Comparison of ENCODE assay signal across 9 mouse cellular contexts in genomic region chr1:180911653-180912287, GRCm38 (mm10). TPM values are rescaled to one million over a fixed set of nuclear protein-coding genes. Genes with fewer than 3 reads are reported as not detected.
DNase-seq lines count a peak whose midpoint lies in the region; ATAC-seq and TF ChIP-seq lines count a peak whose summit lies in the region.
"Had no signal": no experiment of that assay in that cellular context is flagged by ENCODE, and none has a peak within 500 bp of the region (broad histone marks: within the 10 kb centered on the region; RNA-seq: fewer than 3 reads in every experiment).

No protein-coding gene starts in this region.

- H3K4me1 ChIP-seq in kidney, embryonic 16.5 days (ENCODE audit: insufficient read depth, low read length) = no peaks in the 10 kb centered on the region
- H3K4me1 ChIP-seq in kidney, adult 2 months (ENCODE audit: control insufficient read depth, insufficient read depth, low read length) = no peaks in the 10 kb centered on the region
- 0 out of 2 replicates have a peak, but pooled peaks cover 7% of the 10 kb centered on the region for H3K4me1 ChIP-seq in hindbrain, embryonic 10.5 days (replicated peaks)

- no peaks in the 10 kb centered on the region for H3K27me3 ChIP-seq in kidney, embryonic 16.5 days (ENCODE audit: insufficient read depth, low read length)
- no peaks in the 10 kb centered on the region for H3K27me3 ChIP-seq in kidney, adult 2 months (replicated peaks; ENCODE audit: control insufficient read depth, insufficient read depth, low read length)
- no peaks in the 10 kb centered on the region for H3K27me3 ChIP-seq in splenic B cell, adult 2 months (ENCODE audit: control insufficient read depth, insufficient read depth, low read length, poor library complexity, severe bottlenecking)
- no peaks in the 10 kb centered on the region; the same call in 1 of the 2 replicates for H3K27me3 ChIP-seq in hindbrain, embryonic 10.5 days (ENCODE audit: insufficient read depth, poor library complexity, severe bottlenecking)

- no peak for ATAC-seq in kidney, embryonic 16.5 days (ENCODE audit: low FRiP score, low TSS enrichment)

- H3K27ac ChIP-seq in kidney, embryonic 16.5 days (ENCODE audit: low read length) = no peak overlapping the region
- H3K27ac ChIP-seq in kidney, adult 2 months (ENCODE audit: insufficient read depth, low read depth, low read length) = no peak overlapping the region
- H3K27ac ChIP-seq in hindbrain, embryonic 10.5 days = no peak overlapping the region
- H3K27ac ChIP-seq: left cerebral cortex, adult 2 months had no signal

- no peak for TF ChIP-seq CTCF in kidney, adult 2 months (conservative IDR thresholded peaks at IDR 0.05; ENCODE audit: insufficient read depth, insufficient read length, low read depth, low read length)

- peaks cover 21% of the 10 kb centered on the region for H3K36me3 ChIP-seq in kidney, embryonic 16.5 days (ENCODE audit: insufficient read depth, low read length)
- no peaks in the 10 kb centered on the region; the same call in 1 of the 2 replicates for H3K36me3 ChIP-seq in kidney, adult 2 months (ENCODE audit: control insufficient read depth, insufficient read depth, low read length)
- peaks cover 4% of the 10 kb centered on the region; the same call in 1 of the 2 replicates for H3K36me3 ChIP-seq in splenic B cell, adult 2 months (ENCODE audit: control insufficient read depth, insufficient read depth, low read length, poor library complexity, severe bottlenecking)
- H3K36me3 ChIP-seq in hindbrain, embryonic 10.5 days = peaks cover 27% of the 10 kb centered on the region

- no peak for TF ChIP-seq POLR2A in kidney, adult 2 months (IDR thresholded peaks at IDR 0.05; ENCODE audit: low read depth, low read length)

- no peak for DNase-seq in kidney, adult 2 months
- peak; percentile 84 for DNase-seq in T-cell, adult 2 months (ENCODE audit: low spot score)
- DNase-seq in large intestine, adult 2 months (ENCODE audit: low read depth, low spot score) = peak; percentile 82
- DNase-seq in splenic B cell, adult 2 months (ENCODE audit: low read depth, low spot score) = peak; percentile 32
- no peak for DNase-seq in retina, postnatal 1 day
- no peak for DNase-seq in hindbrain, embryonic 10.5 days (ENCODE audit: low spot score)
- no peak for DNase-seq in adrenal gland, postnatal 36 days

- H3K9ac ChIP-seq in kidney, embryonic 16.5 days (replicated peaks; ENCODE audit: low read length) = no peak overlapping the region

- no peaks in the 10 kb centered on the region for H3K9me3 ChIP-seq in kidney, embryonic 16.5 days (ENCODE audit: low read length)
- no peaks in the 10 kb centered on the region for H3K9me3 ChIP-seq in hindbrain, embryonic 10.5 days

- H3K4me2 ChIP-seq in kidney, embryonic 16.5 days (replicated peaks; ENCODE audit: low read depth, low read length) = 0 out of 2 replicates have a peak overlapping the region, but pooled peaks have one; percentile 13

- 43% methylated on average over 19 of the region's 20 CpGs for WGBS in kidney, embryonic 16.5 days
- WGBS in kidney, adult 2 months = 56% methylated on average over 20 of the region's 20 CpGs
- 29% methylated on average over 20 of the region's 20 CpGs for WGBS in large intestine, adult 2 months
- whole genome bisulfite sequencing in hindbrain, embryonic 10.5 days = 65% methylated on average over 20 of the region's 20 CpGs

- H3K4me3 ChIP-seq in kidney, embryonic 16.5 days (ENCODE audit: low read length) = no peak overlapping the region
- no peak overlapping the region for H3K4me3 ChIP-seq in kidney, adult 2 months (ENCODE audit: insufficient read depth, low read depth, low read length)
- H3K4me3 ChIP-seq in hindbrain, embryonic 10.5 days = no peak overlapping the region
- H3K4me3 ChIP-seq: left cerebral cortex, adult 2 months had no signal

RNA-seq across cellular contexts. Expression of gene Pycr2, which starts 7.7 kb away (rescaled TPM):
- polyA plus RNA-seq in kidney, embryonic 16.5 days (2015; fragmentation: Nextera tagmentation; extraction: Ambion mirVana) = 111 TPM in 2 replicates
- 20.9 and 24.1 TPM in 2 replicates for polyA plus RNA-seq in kidney, adult 2 months (2012; rRNA removed)
- 31.1 and 35.0 TPM in 2 replicates for polyA plus RNA-seq in large intestine, adult 2 months (2012; rRNA removed)
- 125 and 138 TPM in 2 replicates for polyA plus RNA-seq in hindbrain, embryonic 10.5 days (2016; fragmentation: Nextera tagmentation; extraction: Ambion mirVana)
- total RNA-seq in adrenal gland, postnatal 36 days (2021) = 10 to 100 TPM; 42.9 to 45.6 TPM

RNA-seq across cellular contexts. Expression of gene Lefty2, which starts 18.9 kb away (rescaled TPM):
- 0.12 TPM in 1 of 2 replicates, not detected in the other for polyA plus RNA-seq in kidney, embryonic 16.5 days (2015; fragmentation: Nextera tagmentation; extraction: Ambion mirVana)
- not detected in 2 replicates for polyA plus RNA-seq in kidney, adult 2 months (2012; rRNA removed)
- not detected in 2 replicates for polyA plus RNA-seq in large intestine, adult 2 months (2012; rRNA removed)
- 0.13 TPM in 1 of 2 replicates, not detected in the other for polyA plus RNA-seq in hindbrain, embryonic 10.5 days (2016; fragmentation: Nextera tagmentation; extraction: Ambion mirVana)
- total RNA-seq in adrenal gland, postnatal 36 days (2021) = 1 to 10 TPM in 1 of 2 experiments, under 1 TPM in 1; 0.43 to 1.2 TPM

RNA-seq across cellular contexts. Expression of gene Lefty1, which starts 23.1 kb away (rescaled TPM):
- polyA plus RNA-seq in kidney, embryonic 16.5 days (2015; fragmentation: Nextera tagmentation; extraction: Ambion mirVana) = 1.2 TPM in 2 replicates
- polyA plus RNA-seq in kidney, adult 2 months (2012; rRNA removed) = 2.9 and 3.8 TPM in 2 replicates
- polyA plus RNA-seq in large intestine, adult 2 months (2012; rRNA removed) = 4.6 and 7.0 TPM in 2 replicates
- polyA plus RNA-seq in hindbrain, embryonic 10.5 days (2016; fragmentation: Nextera tagmentation; extraction: Ambion mirVana) = 0.71 and 0.78 TPM in 2 replicates
- 1 to 10 TPM; 3.4 to 9.0 TPM for total RNA-seq in adrenal gland, postnatal 36 days (2021)

RNA-seq across cellular contexts. Expression of gene Tmem63a, which starts 30.4 kb away (rescaled TPM):
- polyA plus RNA-seq in kidney, embryonic 16.5 days (2015; fragmentation: Nextera tagmentation; extraction: Ambion mirVana) = 11.8 and 13.1 TPM in 2 replicates
- polyA plus RNA-seq in kidney, adult 2 months (2012; rRNA removed) = 26.7 and 28.7 TPM in 2 replicates
- polyA plus RNA-seq in large intestine, adult 2 months (2012; rRNA removed) = 35.5 and 36.9 TPM in 2 replicates
- polyA plus RNA-seq in hindbrain, embryonic 10.5 days (2016; fragmentation: Nextera tagmentation; extraction: Ambion mirVana) = 3.0 and 3.4 TPM in 2 replicates
- total RNA-seq in adrenal gland, postnatal 36 days (2021) = 10 to 100 TPM; 52.6 to 80.8 TPM

Comparison
In these comparisons a context has a peak if more than half of its experiments do, and no peak if none do; other contexts are left out.
1. DNase-seq: peak in T-cell, adult 2 months (single experiment), large intestine, adult 2 months (single experiment) and splenic B cell, adult 2 months (single experiment); none in kidney, adult 2 months (single experiment), retina, postnatal 1 day (single experiment), hindbrain, embryonic 10.5 days (single experiment) and adrenal gland, postnatal 36 days (0 of 2).